Mouse (Mus musculus): ENCODE results near the gene Zkscan7. TPM values are rescaled to one million over a fixed set of nuclear protein-coding genes. Genes with fewer than 3 reads are reported as not detected.
"Not testable (repeated sequence)": the region's sequence is repeated elsewhere in the genome, so short reads cannot be mapped to it uniquely, and the experiment has no call there.

Zkscan7 gene
- 3.0 to 13.1 TPM (median 4.2 TPM) in 3 replicates for total RNA-seq (2017)

- ATAC-seq (replicated peaks; ENCODE audit: insufficient number of reproducible peaks, low FRiP score, low TSS enrichment, poor library complexity, severe bottlenecking) = no peak
Measured at GRCm38 (mm10) chr9:122885385-122885784, at the start of gene Zkscan7. Gene Zkscan7 (plus strand): TSS chr9:122885685.

DNA sequence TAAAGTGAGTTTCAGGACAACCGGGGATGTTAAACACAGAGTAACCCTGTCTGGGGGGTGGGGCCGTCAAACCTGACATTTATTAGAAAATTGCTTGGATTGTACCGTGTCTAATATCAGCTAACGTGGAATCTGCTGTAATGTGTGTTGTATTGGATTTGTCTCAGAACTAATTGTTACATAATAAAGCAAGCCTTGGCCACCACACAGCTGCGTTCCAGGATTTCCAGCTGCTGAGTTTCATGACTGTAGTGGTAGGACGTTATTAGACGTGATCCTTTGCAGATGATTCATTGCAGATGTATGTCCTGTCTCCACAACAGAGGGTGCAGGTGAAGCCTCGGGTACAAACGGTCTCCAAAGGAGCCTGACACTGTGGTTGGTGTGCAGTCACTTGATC lies 49.4 kb upstream of the Zkscan7 start:
- no peak for ATAC-seq (replicated peaks; ENCODE audit: insufficient number of reproducible peaks, low FRiP score, low TSS enrichment, poor library complexity, severe bottlenecking)

GRCm38 (mm10) chr9:122836790-122837189 lies 48.7 kb upstream of the Zkscan7 start:
- no peak for ATAC-seq (replicated peaks; ENCODE audit: insufficient number of reproducible peaks, low FRiP score, low TSS enrichment, poor library complexity, severe bottlenecking)

DNA sequence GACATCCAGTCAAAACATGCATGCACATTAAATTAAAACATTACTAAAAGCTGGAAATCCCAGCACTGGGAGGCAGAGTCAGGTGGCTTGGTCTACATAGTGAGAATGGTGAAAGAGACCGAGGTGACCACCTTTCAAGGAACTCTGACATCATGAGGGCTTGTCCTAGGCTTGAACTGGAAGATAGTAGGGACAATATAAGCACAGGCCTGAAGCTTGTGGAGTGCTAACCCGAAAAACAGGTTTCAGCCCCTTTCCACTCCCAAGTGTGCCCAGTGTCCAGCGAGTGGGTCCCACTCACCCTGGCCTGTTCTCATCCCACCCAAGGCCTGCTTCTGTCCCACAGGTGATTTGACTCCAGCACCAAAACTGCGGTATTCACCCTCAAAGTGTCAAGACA lies 48.3 kb upstream of the Zkscan7 start:
- no peak for ATAC-seq (replicated peaks; ENCODE audit: insufficient number of reproducible peaks, low FRiP score, low TSS enrichment, poor library complexity, severe bottlenecking)

DNA sequence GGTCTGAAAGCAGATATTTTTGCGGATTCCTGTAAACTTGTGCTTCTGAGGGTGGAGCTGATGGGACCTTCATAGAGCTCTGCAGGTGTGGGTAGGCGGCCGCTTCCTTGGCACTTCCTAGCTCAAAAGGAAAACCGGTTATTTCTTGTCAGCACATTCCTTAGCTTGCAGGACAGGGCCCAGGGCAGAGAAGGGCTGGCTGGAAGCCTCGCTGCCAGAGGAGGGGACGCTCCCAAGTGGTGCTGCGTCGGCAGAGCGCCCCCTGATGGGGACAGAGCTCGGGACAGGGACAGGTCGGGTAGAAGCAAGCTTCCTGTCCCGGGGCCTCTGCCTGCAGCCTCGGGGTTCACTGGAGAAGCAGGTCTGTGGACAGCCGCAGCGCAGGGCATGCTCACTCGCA lies 47.8 kb upstream of the Zkscan7 start:
- ATAC-seq (replicated peaks; ENCODE audit: insufficient number of reproducible peaks, low FRiP score, low TSS enrichment, poor library complexity, severe bottlenecking) = no peak

- no peak for ATAC-seq (replicated peaks; ENCODE audit: insufficient number of reproducible peaks, low FRiP score, low TSS enrichment, poor library complexity, severe bottlenecking)
Measured at GRCm38 (mm10) chr9:122843760-122844159, 41.7 kb upstream of the Zkscan7 start, which contains the start of gene Gm35549. Gene Gm35549 (minus strand): TSS chr9:122844035.

DNA sequence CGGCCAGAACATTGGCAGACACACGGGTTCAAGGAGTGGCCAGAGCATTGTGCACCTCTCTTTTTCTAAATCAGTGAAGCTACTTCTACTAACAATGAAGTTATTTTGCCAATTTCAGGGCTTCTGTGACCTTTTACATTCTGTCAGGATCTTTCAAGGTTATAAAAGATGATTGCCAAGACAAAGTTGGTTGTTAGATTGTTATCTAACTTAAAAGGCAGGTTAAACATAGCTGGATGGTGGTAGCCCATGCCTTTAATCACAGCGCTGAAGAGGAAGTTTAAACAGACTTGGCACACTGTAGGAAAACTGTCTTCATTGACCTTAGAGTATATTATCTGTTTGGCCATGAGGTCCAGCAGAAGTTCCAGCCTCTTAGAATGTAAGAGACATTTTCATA lies 39.9 kb upstream of the Zkscan7 start:
- no peak for ATAC-seq (replicated peaks; ENCODE audit: insufficient number of reproducible peaks, low FRiP score, low TSS enrichment, poor library complexity, severe bottlenecking)

GRCm38 (mm10) chr9:122846156-122846555 lies 39.3 kb upstream of the Zkscan7 start:
- no peak for ATAC-seq (replicated peaks; ENCODE audit: insufficient number of reproducible peaks, low FRiP score, low TSS enrichment, poor library complexity, severe bottlenecking)

GRCm38 (mm10) chr9:122847811-122848311 lies 37.6 kb upstream of the Zkscan7 start:
- ATAC-seq (replicated peaks; ENCODE audit: insufficient number of reproducible peaks, low FRiP score, low TSS enrichment, poor library complexity, severe bottlenecking) = not testable (repeated sequence)

DNA sequence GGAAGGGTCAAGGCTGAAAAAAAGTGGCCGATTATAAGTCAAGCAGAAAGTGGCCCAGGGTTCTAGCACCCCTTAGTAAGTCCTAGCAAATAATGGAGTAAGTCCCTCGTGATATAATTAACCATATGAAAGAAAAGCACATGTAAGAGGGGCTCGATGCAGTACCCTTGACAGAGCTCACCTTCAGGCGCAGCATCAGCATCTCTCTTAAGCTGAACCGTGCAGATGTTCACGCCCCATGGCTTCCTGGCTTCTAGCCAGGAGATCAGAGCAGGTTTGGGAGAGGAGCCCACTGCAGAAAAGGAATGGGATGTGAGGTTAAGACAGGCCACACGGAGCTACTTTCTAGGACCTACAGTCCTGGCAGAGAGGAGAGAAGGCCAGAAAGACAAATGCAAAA lies 31.0 kb upstream of the Zkscan7 start:
- no peak for ATAC-seq (replicated peaks; ENCODE audit: insufficient number of reproducible peaks, low FRiP score, low TSS enrichment, poor library complexity, severe bottlenecking)

DNA sequence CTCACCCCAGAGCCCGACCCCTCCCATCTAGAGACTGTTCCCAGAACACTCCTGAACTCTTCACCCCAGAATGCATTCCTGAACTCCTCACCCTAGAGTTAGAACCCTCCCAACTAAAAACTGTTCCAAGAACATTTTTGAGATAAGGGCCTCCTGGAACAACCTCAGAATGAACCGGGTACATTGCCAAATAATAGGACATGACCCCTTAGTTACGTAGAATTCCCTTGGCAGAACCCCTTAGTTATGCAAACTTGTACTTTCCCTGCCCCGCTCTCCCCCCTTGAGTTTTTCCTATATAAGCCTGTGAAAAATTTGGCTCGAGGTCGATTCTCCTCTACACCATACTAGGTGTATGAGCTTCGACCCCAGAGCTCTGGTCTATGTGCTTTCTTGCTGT lies 30.3 kb upstream of the Zkscan7 start:
- ATAC-seq (replicated peaks; ENCODE audit: insufficient number of reproducible peaks, low FRiP score, low TSS enrichment, poor library complexity, severe bottlenecking) = not testable (repeated sequence)

DNA sequence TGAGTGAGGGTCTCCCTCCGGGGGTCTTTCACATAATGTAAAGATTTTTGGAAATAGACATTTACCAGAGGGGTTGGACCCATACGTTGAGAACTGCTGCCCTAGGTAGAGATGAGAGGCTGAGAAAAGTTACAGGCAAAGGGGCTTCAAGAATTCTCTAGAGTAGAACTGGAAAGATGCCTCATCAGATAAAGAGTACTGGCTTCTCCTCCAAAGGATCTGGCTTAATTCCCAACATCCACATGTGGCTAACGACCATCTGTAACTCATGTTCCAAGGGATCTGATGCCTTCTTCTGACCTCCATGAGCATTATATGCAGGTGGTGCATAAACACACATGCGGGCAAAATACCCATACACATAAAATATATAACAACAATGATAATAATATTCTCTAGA lies 29.9 kb upstream of the Zkscan7 start:
- no peak for ATAC-seq (replicated peaks; ENCODE audit: insufficient number of reproducible peaks, low FRiP score, low TSS enrichment, poor library complexity, severe bottlenecking)

- ATAC-seq (replicated peaks; ENCODE audit: insufficient number of reproducible peaks, low FRiP score, low TSS enrichment, poor library complexity, severe bottlenecking) = no peak
Measured at GRCm38 (mm10) chr9:122856716-122857115, 28.8 kb upstream of the Zkscan7 start.

GRCm38 (mm10) chr9:122860752-122861151 lies 24.7 kb upstream of the Zkscan7 start:
- no peak for ATAC-seq (replicated peaks; ENCODE audit: insufficient number of reproducible peaks, low FRiP score, low TSS enrichment, poor library complexity, severe bottlenecking)

DNA sequence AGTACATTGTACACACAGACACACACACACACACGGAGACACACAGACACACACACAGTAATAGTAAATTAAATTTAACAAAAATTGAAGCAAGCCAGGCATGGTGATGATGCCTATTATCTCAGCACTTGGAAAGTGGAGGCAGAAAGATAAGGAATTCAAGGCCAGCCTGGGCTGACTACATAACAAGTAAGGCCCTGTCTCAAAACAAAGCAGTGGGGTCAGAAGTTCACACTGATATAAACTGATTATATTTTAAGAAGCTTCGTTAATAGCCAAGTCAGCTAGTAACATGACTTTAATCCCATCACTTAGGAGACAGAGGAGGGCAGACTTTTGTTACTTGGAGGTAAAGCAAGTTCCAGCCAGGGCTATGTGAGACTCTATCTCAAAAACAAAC lies 21.8 kb upstream of the Zkscan7 start:
- no peak for ATAC-seq (replicated peaks; ENCODE audit: insufficient number of reproducible peaks, low FRiP score, low TSS enrichment, poor library complexity, severe bottlenecking)

DNA sequence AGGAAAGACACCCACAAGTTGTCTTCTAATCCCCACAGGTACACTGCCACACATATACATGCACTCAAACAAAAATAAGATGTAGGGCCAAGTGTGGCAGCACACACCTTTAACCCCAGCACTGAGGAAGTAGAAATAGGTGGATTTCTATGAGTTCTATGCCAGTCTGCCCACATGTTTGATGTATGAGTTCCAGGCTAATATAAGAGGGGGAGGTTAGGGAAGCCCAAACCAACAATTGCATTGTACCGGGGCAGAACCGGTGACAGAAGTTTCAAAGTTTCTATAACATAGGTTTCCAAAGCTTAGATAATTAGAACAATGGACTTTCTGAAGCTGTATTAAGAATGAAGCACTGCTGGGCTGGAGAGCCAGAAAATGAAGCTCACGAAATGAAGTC lies 20.6 kb upstream of the Zkscan7 start:
- no peak for ATAC-seq (replicated peaks; ENCODE audit: insufficient number of reproducible peaks, low FRiP score, low TSS enrichment, poor library complexity, severe bottlenecking)

DNA sequence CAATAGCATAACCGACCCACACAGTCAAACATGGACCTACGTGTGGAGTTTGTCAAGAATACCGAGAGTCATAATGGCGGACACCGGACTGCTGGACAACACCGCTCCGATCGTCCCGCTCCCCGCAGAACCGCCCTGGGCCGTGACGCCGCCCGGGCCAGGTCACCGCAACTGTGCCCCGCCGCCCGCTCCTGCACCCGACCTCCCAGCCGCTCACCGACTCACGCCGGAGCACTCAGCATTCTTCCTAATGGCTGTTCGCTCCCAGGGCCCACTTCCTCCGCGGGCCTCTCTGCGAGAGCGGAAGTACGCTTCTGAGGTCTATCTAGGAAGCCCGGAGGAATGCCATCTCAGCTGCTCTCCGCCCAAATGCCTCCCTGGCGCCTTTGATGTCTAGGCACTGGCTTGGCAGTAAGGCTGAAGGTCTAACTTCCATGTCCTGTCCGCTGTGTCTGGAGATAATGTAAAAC lies 19.8 kb upstream of the Zkscan7 start, which contains the start of gene Zfp445:
TSS of gene Zfp445 (minus strand) at position 310 of the 470 bp plus-strand sequence.
- peak; percentile 95 for ATAC-seq (replicated peaks; ENCODE audit: insufficient number of reproducible peaks, low FRiP score, low TSS enrichment, poor library complexity, severe bottlenecking)

DNA sequence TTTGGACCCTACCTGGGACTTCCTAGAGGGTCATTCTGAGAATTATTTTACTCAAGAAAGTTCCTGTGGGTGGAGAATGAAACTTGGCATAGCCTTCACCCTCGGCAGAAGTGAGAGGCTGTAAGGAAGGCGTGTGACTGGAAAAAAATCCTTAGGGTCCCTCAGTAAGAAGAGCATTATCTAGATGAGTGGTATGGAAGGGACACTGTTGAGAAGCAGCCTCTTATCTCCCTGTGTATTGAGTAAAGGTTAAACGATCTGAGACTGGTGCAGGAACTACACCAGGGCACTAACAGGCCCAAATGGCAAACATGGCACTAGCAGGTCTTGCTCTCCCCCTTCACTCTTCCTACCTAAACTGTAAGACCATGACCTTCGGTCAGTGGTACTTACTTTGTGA lies 19.3 kb upstream of the Zkscan7 start:
- ATAC-seq (replicated peaks; ENCODE audit: insufficient number of reproducible peaks, low FRiP score, low TSS enrichment, poor library complexity, severe bottlenecking) = no peak

DNA sequence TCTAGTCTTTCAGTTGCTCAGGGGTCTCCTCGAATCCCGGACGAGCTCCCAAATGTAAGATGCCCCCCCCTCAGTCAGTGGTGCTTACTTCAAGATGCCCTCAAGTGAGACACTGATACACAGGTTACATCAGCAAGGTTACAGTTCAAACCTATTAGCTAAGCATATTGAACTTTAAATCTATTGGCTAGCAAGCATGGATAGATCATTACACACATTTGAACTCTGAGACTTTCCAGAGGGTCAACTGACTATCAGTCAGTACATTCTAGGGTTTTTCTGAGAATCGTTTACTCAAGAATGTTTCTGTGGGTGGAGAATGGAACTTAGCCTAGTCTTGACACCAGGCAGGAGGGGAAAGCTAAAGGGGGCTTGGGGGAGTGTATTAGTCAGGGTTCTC lies 12.9 kb upstream of the Zkscan7 start:
- ATAC-seq (replicated peaks; ENCODE audit: insufficient number of reproducible peaks, low FRiP score, low TSS enrichment, poor library complexity, severe bottlenecking) = no peak

GRCm38 (mm10) chr9:122874653-122875052 lies 10.8 kb upstream of the Zkscan7 start:
- ATAC-seq (replicated peaks; ENCODE audit: insufficient number of reproducible peaks, low FRiP score, low TSS enrichment, poor library complexity, severe bottlenecking) = no peak

- no peak for ATAC-seq (replicated peaks; ENCODE audit: insufficient number of reproducible peaks, low FRiP score, low TSS enrichment, poor library complexity, severe bottlenecking)
Measured at GRCm38 (mm10) chr9:122875145-122875544, 10.3 kb upstream of the Zkscan7 start.
